Mouse (Mus musculus) hindbrain, embryonic 16.5 days (tissue): ENCODE results near the gene Spag17. TPM values are rescaled to one million over a fixed set of nuclear protein-coding genes. Genes with fewer than 3 reads are reported as not detected.

Experiments used
- ATAC-seq: fragments of 200-750 bp; cut with Nextera tagmentation; 2 replicates; pipeline ENCODE4 v1.8.0; 2017; ENCODE audit warnings: moderate TSS enrichment, moderate library complexity
- H3K27ac ChIP-seq: fragments of 300-500 bp; sonication (generic); 2 replicates; pipeline ENCODE4 v1.5.1; 2014; ENCODE audit warnings: low read depth, mild to moderate bottlenecking, control low read depth, low read length, moderate library complexity
- H3K27me3 ChIP-seq: fragments of 300-500 bp; sonication (generic); replicated peaks from 2 replicates; pipeline ENCODE4 v1.6.1; 2014; ENCODE audit warnings: low read length; ENCODE audit not compliant: control insufficient read depth, insufficient read depth
- H3K36me3 ChIP-seq: fragments of 300-500 bp; sonication (generic); 2 replicates; pipeline ENCODE4 v1.6.1; 2014; ENCODE audit warnings: mild to moderate bottlenecking, low read length, moderate library complexity, mixed read lengths; ENCODE audit not compliant: control insufficient read depth, insufficient read depth
- H3K4me1 ChIP-seq: fragments of 300-500 bp; sonication (generic); 2 replicates; pipeline ENCODE4 v1.6.1; 2014; ENCODE audit warnings: low read depth, low read length; ENCODE audit not compliant: control insufficient read depth, insufficient read depth
- H3K4me2 ChIP-seq: fragments of 300-500 bp; sonication (generic); 2 replicates; pipeline ENCODE4 v1.6.1; 2014; ENCODE audit warnings: mild to moderate bottlenecking, low read length, control low read depth, moderate library complexity
- H3K4me3 ChIP-seq: fragments of 300-500 bp; sonication (generic); 2 replicates; pipeline ENCODE4 v1.5.1; 2014; ENCODE audit warnings: mild to moderate bottlenecking, low read length, control low read depth, moderate library complexity
- H3K9ac ChIP-seq: fragments of 300-500 bp; sonication (generic); 2 replicates; pipeline ENCODE4 v1.6.1; 2014; ENCODE audit warnings: low read depth, mild to moderate bottlenecking, control low read depth, low read length, moderate library complexity
- H3K9me3 ChIP-seq: fragments of 300-500 bp; sonication (generic); 2 replicates; pipeline ENCODE4 v1.6.1; 2014; ENCODE audit warnings: mild to moderate bottlenecking, low read length, moderate library complexity; ENCODE audit not compliant: control insufficient read depth
- WGBS: fragments of 180-500 bp; shearing (Covaris S2); extraction: QIAGEN DNeasy Blood & Tissue Kit; methylation state at CpG from one replicate; pipeline ENCODE4 v1.1.7; 2014; 5-methylcytosine and 5-hydroxymethylcytosine counted together
- polyA plus RNA-seq: library from polyadenylated mRNA; unstranded; fragments of >200 nt; fragmentation: Nextera tagmentation; extraction: Ambion mirVana; gene quantifications from 2 replicates; pipeline ENCODE4 v1.2.1, GENCODE M21; 2015

Gene Spag17
- polyA plus RNA-seq, 1 experiment from 2014 or later = 0.75 TPM

- Histone ChIP-seq H3K9ac (no peak overlapping the region), H3K9me3 (no peaks in the 10 kb centered on the region), H3K4me3 (no peak overlapping the region), H3K27me3 (no peaks in the 10 kb centered on the region), H3K4me1 (no peaks in the 10 kb centered on the region), H3K4me2 (no peak overlapping the region), H3K27ac (no peak overlapping the region), H3K36me3 (no peaks in the 10 kb centered on the region)
- 95% methylated on average over 1 of the region's 1 CpGs for WGBS
- ATAC-seq = no peak
Observed at GRCm38 (mm10) chr3:100014110-100014509, 128.9 kb downstream of the Spag17 start.

- no peaks in the 10 kb centered on the region for H3K9me3 ChIP-seq
- no peak overlapping the region for H3K4me3 ChIP-seq
- 34% methylated on average over 4 of the region's 4 CpGs for WGBS
- H3K4me1 ChIP-seq = no peaks in the 10 kb centered on the region
- H3K9ac ChIP-seq = no peak overlapping the region
- H3K27ac ChIP-seq = no peak overlapping the region
- no peak overlapping the region for H3K4me2 ChIP-seq
- H3K27me3 ChIP-seq = no peaks in the 10 kb centered on the region
- peak; percentile 52; the same call in 1 of the 2 replicates for ATAC-seq
- H3K36me3 ChIP-seq = no peaks in the 10 kb centered on the region
Observed at GRCm38 (mm10) chr3:100031291-100031690, 146.1 kb downstream of the Spag17 start.

GRCm38 (mm10) chr3:100032969-100033368 lies 147.8 kb downstream of the Spag17 start:
- ATAC-seq = no peak
- no peak overlapping the region for H3K4me3 ChIP-seq
- H3K9ac ChIP-seq = no peak overlapping the region
- H3K27ac ChIP-seq = no peak overlapping the region
- H3K9me3 ChIP-seq = no peaks in the 10 kb centered on the region
- no peaks in the 10 kb centered on the region for H3K4me1 ChIP-seq
- H3K36me3 ChIP-seq = no peaks in the 10 kb centered on the region
- H3K27me3 ChIP-seq = no peaks in the 10 kb centered on the region
- 70% methylated on average over 1 of the region's 1 CpGs for WGBS
- no peak overlapping the region for H3K4me2 ChIP-seq

- Histone ChIP-seq H3K4me3 (no peak overlapping the region), H3K27me3 (no peaks in the 10 kb centered on the region), H3K9me3 (no peaks in the 10 kb centered on the region), H3K9ac (no peak overlapping the region), H3K4me2 (no peak overlapping the region), H3K4me1 (no peaks in the 10 kb centered on the region), H3K27ac (no peak overlapping the region), H3K36me3 (no peaks in the 10 kb centered on the region)
- ATAC-seq = no peak
- 57% methylated on average over 4 of the region's 4 CpGs for WGBS
Observed at GRCm38 (mm10) chr3:100034366-100034956, 149.3 kb downstream of the Spag17 start.

GRCm38 (mm10) chr3:100035097-100035496 lies 149.9 kb downstream of the Spag17 start:
- H3K9ac ChIP-seq = no peak overlapping the region
- H3K36me3 ChIP-seq = no peaks in the 10 kb centered on the region
- 69% methylated on average over 3 of the region's 3 CpGs for WGBS
- H3K4me1 ChIP-seq = no peaks in the 10 kb centered on the region
- H3K9me3 ChIP-seq = no peaks in the 10 kb centered on the region
- ATAC-seq = no peak
- no peak overlapping the region for H3K4me3 ChIP-seq
- H3K4me2 ChIP-seq = no peak overlapping the region
- H3K27ac ChIP-seq = no peak overlapping the region
- H3K27me3 ChIP-seq = no peaks in the 10 kb centered on the region

- no peaks in the 10 kb centered on the region for H3K4me1 ChIP-seq
Observed at GRCm38 (mm10) chr3:100036846-100037245, 151.6 kb downstream of the Spag17 start.

GRCm38 (mm10) chr3:100074406-100074805 lies 189.2 kb downstream of the Spag17 start:
- Histone ChIP-seq H3K4me3 (no peak overlapping the region), H3K27me3 (no peaks in the 10 kb centered on the region), H3K4me1 (no peaks in the 10 kb centered on the region), H3K36me3 (no peaks in the 10 kb centered on the region), H3K4me2 (no peak overlapping the region), H3K9ac (no peak overlapping the region), H3K9me3 (no peaks in the 10 kb centered on the region), H3K27ac (no peak overlapping the region)
- WGBS = 94% methylated on average over 1 of the region's 1 CpGs
- no peak for ATAC-seq

More at GRCm38 (mm10) chr3:100036846-100037245, 151.6 kb downstream of the Spag17 start:
- H3K4me3 ChIP-seq = no peak overlapping the region
- H3K27me3 ChIP-seq = no peaks in the 10 kb centered on the region
- H3K4me2 ChIP-seq = no peak overlapping the region
- H3K9ac ChIP-seq = no peak overlapping the region
- no peaks in the 10 kb centered on the region for H3K9me3 ChIP-seq
- no peaks in the 10 kb centered on the region for H3K36me3 ChIP-seq
- WGBS = 73% methylated on average over 5 of the region's 5 CpGs
- no peak overlapping the region for H3K27ac ChIP-seq
- ATAC-seq = no peak

- no peak overlapping the region for H3K4me3 ChIP-seq
- WGBS = 93% methylated on average over 3 of the region's 3 CpGs
- no peaks in the 10 kb centered on the region for H3K36me3 ChIP-seq
- no peaks in the 10 kb centered on the region for H3K9me3 ChIP-seq
- ATAC-seq = peak; percentile 48; the same call in 1 of the 2 replicates
- no peak overlapping the region for H3K4me2 ChIP-seq
- H3K27me3 ChIP-seq = no peaks in the 10 kb centered on the region
- H3K27ac ChIP-seq = no peak overlapping the region
- H3K4me1 ChIP-seq = no peaks in the 10 kb centered on the region
- no peak overlapping the region for H3K9ac ChIP-seq
Observed at GRCm38 (mm10) chr3:100102386-100103092, 217.3 kb downstream of the Spag17 start.

- Histone ChIP-seq H3K4me3 (no peak overlapping the region), H3K27ac (no peak overlapping the region), H3K4me1 (no peaks in the 10 kb centered on the region), H3K36me3 (no peaks in the 10 kb centered on the region), H3K9ac (no peak overlapping the region), H3K9me3 (no peaks in the 10 kb centered on the region), H3K4me2 (no peak overlapping the region), H3K27me3 (no peaks in the 10 kb centered on the region)
- ATAC-seq = 0 out of 2 replicates have a peak, but pooled peaks have one; percentile 17
- 54% methylated on average over 2 of the region's 2 CpGs for WGBS
Observed at GRCm38 (mm10) chr3:100106736-100107135, 221.5 kb downstream of the Spag17 start.
